Mouse (Mus musculus): ENCODE data around the gene Pdcd7.
A peak's percentile ranks its signal among the peaks of the same experiment; 100 is the strongest.
"Not testable (repeated sequence)": the region's sequence is repeated elsewhere in the genome, so short reads cannot be mapped to it uniquely, and the experiment has no call there.

Pdcd7 gene

DNA sequence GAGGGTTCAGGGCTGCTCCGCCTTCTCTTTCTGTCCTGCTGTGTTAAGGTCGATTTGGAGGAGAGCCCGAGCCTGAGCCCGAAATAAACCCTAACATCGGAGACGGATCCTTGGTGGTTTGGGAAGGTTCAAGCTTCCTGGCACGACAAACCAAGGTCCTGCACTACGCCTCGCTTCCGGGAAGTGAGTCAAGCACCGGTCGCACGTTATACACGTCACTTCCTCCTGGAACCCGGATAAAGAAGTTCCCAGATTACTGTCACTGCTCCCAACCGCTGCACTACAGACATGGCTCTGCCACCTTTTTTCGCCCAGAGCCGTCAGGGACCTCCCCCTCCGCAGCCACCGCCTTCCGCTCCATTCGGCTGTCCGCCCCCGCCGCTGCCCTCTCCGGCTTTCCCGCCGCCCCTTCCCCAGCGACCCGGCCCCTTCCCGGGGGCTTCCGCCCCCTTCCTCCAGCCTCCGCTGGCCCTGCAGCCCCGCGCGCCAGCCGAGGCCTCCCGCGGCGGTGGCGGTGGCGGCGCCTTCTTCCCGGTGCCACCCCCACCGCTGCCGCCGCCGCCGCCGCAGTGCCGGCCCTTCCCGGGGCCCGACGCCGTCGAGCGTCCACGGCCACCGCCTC is at the start of gene Pdcd7:
Gene Pdcd7 (plus strand): TSS at position 251 of the 622 bp plus-strand sequence.
- peak; percentile 95 for DNase-seq (ENCODE audit: low spot score in 2 of 2)

DNA sequence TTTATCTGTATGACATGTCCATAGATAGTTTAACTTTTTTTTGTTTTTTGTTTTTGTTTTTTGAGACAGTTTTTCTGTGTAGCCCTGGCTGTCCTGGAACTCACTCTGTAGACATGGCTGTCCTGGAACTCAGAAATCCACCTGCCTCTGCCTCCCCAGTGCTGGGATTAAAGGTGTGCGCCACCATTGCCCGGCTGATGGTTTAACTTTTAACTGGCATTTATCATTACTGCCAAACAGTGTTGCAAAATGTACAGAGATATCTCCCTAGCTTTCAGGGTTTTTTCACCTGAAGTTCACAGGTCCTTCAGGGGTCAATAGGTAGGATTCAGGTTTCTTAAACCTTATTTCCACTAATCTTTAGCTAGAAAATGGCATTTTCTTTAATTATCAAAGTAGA is 48.8 kb upstream of the Pdcd7 start:
- DNase-seq (ENCODE audit: low spot score in 2 of 2), result no peak

GRCm38 (mm10) chr9:65298761-65299160 is 47.1 kb upstream of the Pdcd7 start:
- DNase-seq (ENCODE audit: low spot score in 2 of 2), result no peak

DNA sequence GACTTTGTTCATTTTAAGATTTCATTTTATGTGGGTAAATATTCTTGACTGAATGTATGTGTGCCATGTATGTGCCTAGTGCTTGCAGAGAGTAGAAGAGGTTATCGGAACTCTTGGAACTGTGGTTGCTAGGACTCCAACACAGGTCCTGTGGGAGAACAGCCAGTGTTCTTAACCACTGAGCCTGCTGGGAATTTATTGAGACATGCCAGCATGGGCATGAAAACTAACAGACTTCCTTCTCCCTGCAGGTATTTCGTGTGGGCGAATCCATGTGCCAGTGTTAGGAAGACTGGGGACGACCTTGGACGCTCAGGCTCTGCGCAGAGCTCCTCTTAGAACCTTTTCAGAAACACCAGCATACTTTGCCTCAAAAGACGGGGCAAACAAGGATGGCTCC is 46.3 kb upstream of the Pdcd7 start:
- no peak for DNase-seq (ENCODE audit: low spot score in 2 of 2)

- no peak for DNase-seq (ENCODE audit: low spot score in 2 of 2)
Observed at GRCm38 (mm10) chr9:65302327-65302983, 43.4 kb upstream of the Pdcd7 start.

DNA sequence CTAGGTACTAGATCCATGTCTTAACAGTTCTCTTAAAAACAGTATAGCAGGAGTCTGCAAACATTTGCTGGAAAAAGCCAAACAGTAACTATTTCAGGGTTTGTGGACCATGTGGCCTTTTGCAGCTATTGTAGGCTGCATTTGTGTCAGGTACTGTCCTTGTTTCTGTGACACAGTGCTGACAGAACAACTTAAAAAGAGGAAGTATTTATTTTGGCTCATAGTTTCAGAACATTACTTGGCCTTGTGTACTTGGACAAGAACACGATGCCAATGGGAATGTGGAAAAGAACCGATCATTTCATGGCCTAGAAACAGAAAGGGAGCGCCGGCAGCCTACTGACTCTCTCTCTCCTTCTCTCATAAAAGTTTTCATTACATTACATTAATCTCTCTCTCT is 42.3 kb upstream of the Pdcd7 start:
- DNase-seq (ENCODE audit: low spot score in 2 of 2), result no peak

DNA sequence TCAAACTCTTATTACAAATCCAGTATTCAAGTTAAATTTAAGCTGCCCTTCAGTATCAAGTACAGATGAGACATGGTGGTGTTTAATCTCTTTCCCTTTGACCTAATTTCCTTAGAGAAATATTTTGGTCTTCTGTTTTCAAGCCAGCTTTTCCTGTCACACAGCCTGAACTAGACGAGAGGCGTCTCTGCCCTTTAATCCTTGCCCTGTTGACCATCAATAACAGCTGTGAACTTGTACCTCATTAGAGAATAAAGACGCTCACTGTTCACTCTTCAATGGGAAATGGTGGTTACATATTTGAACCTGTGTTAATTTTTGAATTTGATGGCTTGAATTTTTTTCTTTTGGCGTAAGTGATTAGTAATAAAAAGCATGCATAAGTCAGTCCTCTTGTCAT is 41.6 kb upstream of the Pdcd7 start:
- no peak for DNase-seq (ENCODE audit: low spot score in 2 of 2)

- no peak for DNase-seq (ENCODE audit: low spot score in 2 of 2)
Observed at GRCm38 (mm10) chr9:65306672-65307071, 39.2 kb upstream of the Pdcd7 start.

DNA sequence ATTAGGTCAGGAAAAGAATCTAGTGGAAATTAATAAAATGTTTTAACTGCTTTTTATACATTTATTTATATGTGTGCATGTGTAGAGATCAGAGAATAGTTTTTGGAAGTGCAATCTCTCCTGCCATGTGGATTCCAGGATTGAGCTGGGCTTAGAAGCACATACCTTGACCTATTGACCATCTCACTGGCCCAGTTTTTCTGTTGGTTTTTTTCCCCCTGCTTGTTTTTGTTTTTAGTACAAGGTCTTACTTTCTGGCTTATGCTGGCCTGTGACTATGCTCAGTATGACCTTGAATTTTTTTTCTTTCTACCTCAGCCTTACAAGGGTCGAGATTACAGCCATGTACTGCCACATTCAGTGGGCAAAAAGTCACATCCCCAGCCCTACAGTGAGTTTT is 37.9 kb upstream of the Pdcd7 start:
- no peak for DNase-seq (ENCODE audit: low spot score in 2 of 2)

DNA sequence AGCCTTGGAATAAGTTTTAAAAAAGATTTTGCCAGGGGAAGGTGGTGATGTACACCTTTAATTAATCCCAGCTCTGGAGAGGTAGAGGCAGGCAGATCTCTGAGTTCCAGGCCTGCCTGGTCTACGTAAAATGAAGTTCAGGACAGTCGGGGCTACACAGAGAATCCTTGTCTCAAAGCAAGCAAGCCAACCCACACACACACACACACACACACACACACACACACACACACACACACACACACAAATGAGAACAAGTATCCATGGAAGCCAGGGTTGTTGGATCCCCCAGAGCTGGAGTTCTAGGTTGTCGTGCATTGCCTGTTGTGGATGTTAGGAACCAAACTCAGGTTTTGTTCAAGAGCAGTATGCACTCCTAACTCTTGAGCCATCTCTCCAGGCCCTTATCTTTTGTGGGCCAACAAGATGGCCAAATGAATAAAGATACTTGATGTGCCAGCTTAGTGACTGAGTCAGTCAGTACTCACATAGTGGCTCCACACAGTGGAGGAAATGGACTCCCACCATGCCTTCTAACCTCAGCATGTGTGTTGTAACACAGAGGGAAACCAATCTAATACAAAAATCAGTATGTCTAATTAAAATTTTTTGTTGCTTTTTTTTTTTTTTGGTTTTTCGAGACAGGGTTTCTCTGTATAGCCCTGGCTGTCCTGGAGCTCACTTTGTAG is 33.1 kb upstream of the Pdcd7 start:
- no peak for DNase-seq (ENCODE audit: low spot score in 2 of 2)

- no peak for DNase-seq (ENCODE audit: low spot score in 2 of 2)
Observed at GRCm38 (mm10) chr9:65313846-65314245, 32.1 kb upstream of the Pdcd7 start.

DNA sequence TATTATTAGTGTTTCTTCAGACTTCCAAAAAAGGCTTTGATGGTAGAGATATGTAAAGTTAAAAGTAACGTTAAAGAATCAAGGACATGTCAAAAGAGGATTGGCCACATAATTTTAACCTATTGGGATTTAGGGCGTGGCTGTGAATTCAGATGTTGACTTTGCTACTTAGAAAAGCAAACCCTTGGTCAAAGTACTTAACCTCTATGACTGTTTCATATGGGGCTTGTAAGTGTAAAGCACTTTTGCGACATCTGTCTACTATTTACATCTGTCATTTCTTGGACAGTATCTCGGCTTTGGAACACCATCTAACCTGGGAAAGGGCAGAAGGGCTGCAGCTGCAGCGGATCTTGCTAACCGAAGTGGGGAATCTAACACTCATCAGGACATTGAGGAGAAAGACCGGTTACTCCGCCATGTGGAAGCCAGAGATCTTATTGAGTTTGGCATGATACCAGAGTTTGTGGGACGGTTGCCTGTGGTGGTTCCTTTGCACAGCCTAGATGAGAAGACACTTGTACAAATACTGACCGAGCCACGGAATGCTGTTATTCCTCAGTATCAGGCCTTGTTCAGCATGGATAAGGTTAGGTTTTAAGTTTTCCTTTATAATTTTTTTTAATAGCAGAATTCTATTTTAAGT is 23.5 kb upstream of the Pdcd7 start:
- no peak for DNase-seq (ENCODE audit: low spot score in 2 of 2)

DNA sequence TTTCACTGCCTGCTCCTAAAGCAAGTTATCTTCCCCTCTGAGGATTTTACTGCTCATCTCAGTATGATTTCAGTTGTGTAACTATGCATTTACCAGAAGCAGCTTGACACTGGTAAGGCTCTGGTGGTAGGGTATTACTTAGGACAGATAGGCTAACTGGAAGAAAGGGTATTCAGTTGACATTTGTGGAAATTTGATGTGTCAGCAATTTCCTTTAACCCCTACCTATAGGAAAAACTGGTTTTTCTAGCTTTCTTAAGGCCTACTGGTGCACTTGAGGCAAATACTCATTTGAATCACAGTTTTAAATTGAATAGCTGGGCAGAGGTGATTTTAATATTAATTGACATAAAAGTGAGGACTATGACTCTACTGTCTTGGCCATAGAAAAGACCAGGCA is 19.9 kb upstream of the Pdcd7 start:
- no peak for DNase-seq (ENCODE audit: low spot score in 2 of 2)

GRCm38 (mm10) chr9:65327371-65327770 is 18.5 kb upstream of the Pdcd7 start:
- DNase-seq (ENCODE audit: low spot score in 2 of 2), result no peak

DNA sequence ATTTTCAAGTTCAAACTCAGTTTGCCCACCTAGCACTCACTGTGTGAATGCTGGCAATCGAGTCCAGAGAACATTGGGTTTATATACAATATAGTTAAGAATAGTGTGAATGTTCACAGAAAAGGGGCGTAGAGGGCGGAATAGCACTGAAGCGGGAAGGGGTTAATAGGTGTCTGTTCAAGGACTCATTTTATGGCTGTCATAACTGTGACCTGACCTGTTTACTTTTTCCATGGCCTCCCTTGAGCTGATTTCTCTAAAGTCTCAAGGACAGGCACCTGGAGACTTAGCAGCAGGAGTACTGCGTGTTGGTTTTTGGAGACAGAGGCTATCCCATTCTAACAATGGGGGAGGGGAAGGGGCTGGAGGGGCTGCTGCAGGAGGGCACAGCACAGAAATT is 11.9 kb upstream of the Pdcd7 start:
- no peak for DNase-seq (ENCODE audit: low spot score in 2 of 2)

- no peak for DNase-seq (ENCODE audit: low spot score in 2 of 2)
Observed at GRCm38 (mm10) chr9:65339146-65339545, 6.8 kb upstream of the Pdcd7 start.

GRCm38 (mm10) chr9:65340414-65340813 is 5.5 kb upstream of the Pdcd7 start:
- DNase-seq (ENCODE audit: low spot score in 2 of 2), result no peak

DNA sequence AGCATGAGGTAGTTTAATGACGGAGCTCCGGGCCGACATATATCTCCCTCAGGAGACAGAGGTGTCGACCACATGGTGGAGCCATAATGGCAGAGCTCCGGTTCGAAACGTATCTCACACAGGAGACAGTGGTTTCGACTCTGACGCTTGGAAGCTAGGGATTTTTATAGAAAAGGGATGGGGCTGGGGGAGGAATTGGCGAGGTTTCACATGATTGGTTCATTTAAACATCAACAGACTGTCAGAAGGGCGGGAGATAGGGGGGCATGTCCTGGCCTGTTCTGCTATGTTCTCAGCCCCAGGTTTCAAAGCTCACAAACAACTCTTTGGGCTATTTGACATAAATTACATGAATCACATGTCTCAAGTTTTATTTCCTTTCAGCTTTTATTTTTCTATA is 465 bp upstream of the Pdcd7 start:
- not testable (repeated sequence) for DNase-seq (ENCODE audit: low spot score in 2 of 2)

GRCm38 (mm10) chr9:65346476-65347111 is 690 bp downstream of the Pdcd7 start:
- DNase-seq (ENCODE audit: low spot score in 2 of 2), result peak in 1 of 2 experiments; percentile 30

- DNase-seq (ENCODE audit: low spot score in 2 of 2), result no peak
Observed at GRCm38 (mm10) chr9:65347112-65347850, 1.4 kb downstream of the Pdcd7 start.

DNA sequence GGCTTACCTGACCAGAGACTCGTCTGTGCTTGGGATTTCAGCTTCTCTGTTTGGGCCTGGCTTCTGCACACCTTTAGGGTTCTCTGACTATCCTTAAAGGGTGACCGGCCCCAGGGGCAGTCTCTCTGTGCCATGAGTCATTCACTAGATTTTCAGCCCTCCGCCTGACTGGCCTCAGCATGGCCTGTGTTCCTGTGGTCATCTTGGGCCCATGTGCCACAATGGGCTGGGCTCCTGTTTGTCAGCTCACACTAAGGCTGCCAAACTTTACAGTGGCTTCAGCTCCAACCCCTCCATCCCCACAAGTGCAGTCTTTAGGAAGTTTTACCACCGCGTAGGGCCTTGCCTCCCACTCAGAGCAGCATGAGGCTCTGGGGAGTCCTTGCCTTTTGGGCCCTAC is 7.3 kb downstream of the Pdcd7 start:
- no peak for DNase-seq (ENCODE audit: low spot score in 2 of 2)
